Mouse (Mus musculus) midbrain, embryonic 15.5 days (tissue): ENCODE results near the gene Lrwd1. TPM values are rescaled to one million over a fixed set of nuclear protein-coding genes. Genes with fewer than 3 reads are reported as not detected.

Experiments used
- ATAC-seq: fragments of 200-750 bp; cut with Nextera tagmentation; replicated peaks from 2 replicates; pipeline ENCODE4 v1.8.0; 2017; ENCODE audit warnings: moderate TSS enrichment
- H3K27ac ChIP-seq: fragments of 300-500 bp; sonication (generic); 2 replicates; pipeline ENCODE4 v1.5.1; 2015; ENCODE audit warnings: mild to moderate bottlenecking, inconsistent platforms
- H3K27me3 ChIP-seq: fragments of 300-500 bp; sonication (generic); replicated peaks from 2 replicates; pipeline ENCODE4 v1.6.1; 2015; ENCODE audit warnings: inconsistent platforms
- H3K36me3 ChIP-seq: fragments of 300-500 bp; sonication (generic); replicated peaks from 2 replicates; pipeline ENCODE4 v1.6.1; 2015; ENCODE audit warnings: inconsistent platforms
- H3K4me1 ChIP-seq: fragments of 300-500 bp; sonication (generic); 2 replicates; pipeline ENCODE4 v1.6.1; 2015; ENCODE audit warnings: inconsistent platforms
- H3K4me2 ChIP-seq: fragments of 300-500 bp; sonication (generic); 2 replicates; pipeline ENCODE4 v1.6.1; 2015; ENCODE audit warnings: inconsistent platforms, mild to moderate bottlenecking, moderate library complexity
- H3K4me3 ChIP-seq: fragments of 300-500 bp; sonication (generic); 2 replicates; pipeline ENCODE4 v1.5.1; 2015; ENCODE audit warnings: mild to moderate bottlenecking, inconsistent platforms
- H3K9ac ChIP-seq: fragments of 300-500 bp; sonication (generic); 2 replicates; pipeline ENCODE4 v1.6.1; 2015; ENCODE audit warnings: mild to moderate bottlenecking, inconsistent platforms
- H3K9me3 ChIP-seq: fragments of 300-500 bp; sonication (generic); 2 replicates; pipeline ENCODE4 v1.6.1; 2016; ENCODE audit warnings: inconsistent platforms
- WGBS: fragments of 180-500 bp; shearing (Covaris S2); methylation state at CpG from one replicate; pipeline ENCODE4 v1.1.7; 2015; ENCODE audit warnings: mixed read lengths; 5-methylcytosine and 5-hydroxymethylcytosine counted together
- polyA plus RNA-seq: library from polyadenylated mRNA; unstranded; fragments of >200 nt; fragmentation: Nextera tagmentation; extraction: Ambion mirVana; gene quantifications from 2 replicates; pipeline ENCODE4 v1.2.1, GENCODE M21; 2015

Lrwd1 gene
- 28.6 and 30.7 TPM in 2 replicates for polyA plus RNA-seq

- Histone ChIP-seq H3K4me1 (peaks cover 27% of the 10 kb centered on the region), H3K9ac (peak within 1 kb of the TSS; percentile 71), H3K9me3 (no peaks in the 10 kb centered on the region), H3K27ac (peak within 1 kb of the TSS; percentile 54; the same call in 1 of the 2 replicates), H3K36me3 (peaks cover 8% of the 10 kb centered on the region), H3K4me2 (peak within 1 kb of the TSS; percentile 84), H3K27me3 (no peaks in the 10 kb centered on the region), H3K4me3 (peak within 1 kb of the TSS; percentile 79)
- WGBS = under 1% methylated on average over 60 of the region's 60 CpGs
- peak; percentile 93 for ATAC-seq
Observed at GRCm38 (mm10) chr5:136135571-136136291, at the start of gene Lrwd1, which contains the start of gene Alkbh4. Gene Lrwd1 (minus strand): TSS chr5:136136074. Gene Alkbh4 (plus strand): TSS chr5:136136146.

GRCm38 (mm10) chr5:136183766-136184165 lies 47.9 kb upstream of the Lrwd1 start:
- ATAC-seq = no peak
- Histone ChIP-seq H3K27me3 (no peaks in the 10 kb centered on the region), H3K4me1 (0 out of 2 replicates have a peak, but pooled peaks cover 3% of the 10 kb centered on the region), H3K4me3 (no peak overlapping the region), H3K9ac (no peak overlapping the region), H3K9me3 (no peaks in the 10 kb centered on the region), H3K36me3 (peaks cover 43% of the 10 kb centered on the region), H3K4me2 (no peak overlapping the region), H3K27ac (no peak overlapping the region)
- WGBS = 89% methylated on average over 7 of the region's 7 CpGs

GRCm38 (mm10) chr5:136182830-136183229 lies 47.0 kb upstream of the Lrwd1 start:
- H3K9ac ChIP-seq = no peak overlapping the region
- no peaks in the 10 kb centered on the region for H3K27me3 ChIP-seq
- WGBS = 93% methylated on average over 4 of the region's 4 CpGs
- H3K4me3 ChIP-seq = no peak overlapping the region
- H3K4me2 ChIP-seq = no peak overlapping the region
- H3K36me3 ChIP-seq = peaks cover 40% of the 10 kb centered on the region
- H3K4me1 ChIP-seq = 0 out of 2 replicates have a peak, but pooled peaks cover 3% of the 10 kb centered on the region
- no peak for ATAC-seq
- no peaks in the 10 kb centered on the region for H3K9me3 ChIP-seq
- no peak overlapping the region for H3K27ac ChIP-seq

- H3K4me3 ChIP-seq = no peak overlapping the region
- H3K4me1 ChIP-seq = 0 out of 2 replicates have a peak, but pooled peaks cover 3% of the 10 kb centered on the region
- WGBS = 91% methylated on average over 6 of the region's 6 CpGs
- H3K4me2 ChIP-seq = no peak overlapping the region
- peaks cover 41% of the 10 kb centered on the region for H3K36me3 ChIP-seq
- H3K27ac ChIP-seq = no peak overlapping the region
- no peaks in the 10 kb centered on the region for H3K9me3 ChIP-seq
- no peak for ATAC-seq
- no peaks in the 10 kb centered on the region for H3K27me3 ChIP-seq
- no peak overlapping the region for H3K9ac ChIP-seq
Observed at GRCm38 (mm10) chr5:136182049-136182448, 46.2 kb upstream of the Lrwd1 start.

- H3K4me1 ChIP-seq = no peaks in the 10 kb centered on the region
- no peak overlapping the region for H3K9ac ChIP-seq
- H3K27me3 ChIP-seq = no peaks in the 10 kb centered on the region
- H3K4me2 ChIP-seq = no peak overlapping the region
- peaks cover 41% of the 10 kb centered on the region for H3K36me3 ChIP-seq
- no peak overlapping the region for H3K27ac ChIP-seq
- WGBS = 92% methylated on average over 6 of the region's 6 CpGs
- ATAC-seq = no peak
- no peak overlapping the region for H3K4me3 ChIP-seq
- no peaks in the 10 kb centered on the region for H3K9me3 ChIP-seq
Observed at GRCm38 (mm10) chr5:136181197-136181596, 45.3 kb upstream of the Lrwd1 start.

GRCm38 (mm10) chr5:136179594-136179993 lies 43.7 kb upstream of the Lrwd1 start:
- Histone ChIP-seq H3K9me3 (no peaks in the 10 kb centered on the region), H3K4me1 (no peaks in the 10 kb centered on the region), H3K27me3 (no peaks in the 10 kb centered on the region), H3K36me3 (peaks cover 36% of the 10 kb centered on the region), H3K4me3 (no peak overlapping the region), H3K27ac (no peak overlapping the region), H3K9ac (no peak overlapping the region), H3K4me2 (no peak overlapping the region)
- 85% methylated on average over 5 of the region's 5 CpGs for WGBS
- ATAC-seq = no peak

GRCm38 (mm10) chr5:136173606-136174463 lies 38.0 kb upstream of the Lrwd1 start:
- peaks cover 28% of the 10 kb centered on the region for H3K4me1 ChIP-seq
- H3K4me3 ChIP-seq = no peak overlapping the region
- no peak for ATAC-seq
- H3K27ac ChIP-seq = peak overlapping the region; percentile 54
- no peaks in the 10 kb centered on the region for H3K9me3 ChIP-seq
- peaks cover 7% of the 10 kb centered on the region; the same call in 1 of the 2 replicates for H3K36me3 ChIP-seq
- H3K4me2 ChIP-seq = no peak overlapping the region
- H3K27me3 ChIP-seq = no peaks in the 10 kb centered on the region
- WGBS = 32% methylated on average over 9 of the region's 9 CpGs
- no peak overlapping the region for H3K9ac ChIP-seq

- WGBS = 83% methylated on average over 9 of the region's 9 CpGs
- ATAC-seq = no peak
Observed at GRCm38 (mm10) chr5:136172939-136173338, 37.1 kb upstream of the Lrwd1 start.

GRCm38 (mm10) chr5:136171363-136172341 lies 35.8 kb upstream of the Lrwd1 start:
- H3K9ac ChIP-seq = peak overlapping the region; percentile 82
- H3K4me3 ChIP-seq = peak overlapping the region; percentile 64
- WGBS = 40% methylated on average over 17 of the region's 17 CpGs
- peak overlapping the region; percentile 85 for H3K27ac ChIP-seq
- H3K9me3 ChIP-seq = no peaks in the 10 kb centered on the region
- no peaks in the 10 kb centered on the region for H3K27me3 ChIP-seq
- ATAC-seq = peak; percentile 5; the same call in 1 of the 2 replicates
- 0 out of 2 replicates have a peak, but pooled peaks cover 6% of the 10 kb centered on the region for H3K36me3 ChIP-seq
- peaks cover 28% of the 10 kb centered on the region for H3K4me1 ChIP-seq
- H3K4me2 ChIP-seq = peak overlapping the region; percentile 67

More at GRCm38 (mm10) chr5:136172939-136173338, 37.1 kb upstream of the Lrwd1 start:
- no peak overlapping the region for H3K27ac ChIP-seq
- H3K36me3 ChIP-seq = 0 out of 2 replicates have a peak, but pooled peaks cover 5% of the 10 kb centered on the region
- peaks cover 28% of the 10 kb centered on the region for H3K4me1 ChIP-seq
- H3K4me2 ChIP-seq = no peak overlapping the region
- H3K9ac ChIP-seq = no peak overlapping the region
- no peaks in the 10 kb centered on the region for H3K27me3 ChIP-seq
- no peak overlapping the region for H3K4me3 ChIP-seq
- H3K9me3 ChIP-seq = no peaks in the 10 kb centered on the region

- no peaks in the 10 kb centered on the region for H3K27me3 ChIP-seq
- H3K4me3 ChIP-seq = peak within 1 kb of the TSS; percentile 64
- peak within 1 kb of the TSS; percentile 67 for H3K4me2 ChIP-seq
- peaks cover 28% of the 10 kb centered on the region for H3K4me1 ChIP-seq
- H3K9me3 ChIP-seq = no peaks in the 10 kb centered on the region
- peak; percentile 91 for ATAC-seq
- H3K36me3 ChIP-seq = 0 out of 2 replicates have a peak, but pooled peaks cover 6% of the 10 kb centered on the region
- WGBS = 5% methylated on average over 49 of the region's 49 CpGs
- H3K27ac ChIP-seq = peak within 1 kb of the TSS; percentile 85
- peak within 1 kb of the TSS; percentile 82 for H3K9ac ChIP-seq
Observed at GRCm38 (mm10) chr5:136170512-136171362, 34.9 kb upstream of the Lrwd1 start, which contains the start of gene Orai2. Gene Orai2 (minus strand): TSS chr5:136170713.
